Mouse (Mus musculus): Measurements from ENCODE around the gene Chrdl2.
"Not testable (repeated sequence)": the region's sequence is repeated elsewhere in the genome, so short reads cannot be mapped to it uniquely, and the experiment has no call there.

Chrdl2 gene

GRCm38 (mm10) chr7:100036050-100036449, 30.1 kb downstream of the Chrdl2 start:
- no peak for DNase-seq

- DNase-seq, result peak in 1 of 2 experiments; percentile 12
Measured at GRCm38 (mm10) chr7:100036495-100036894, 30.5 kb downstream of the Chrdl2 start.

GRCm38 (mm10) chr7:100042120-100042519, 36.1 kb downstream of the Chrdl2 start:
- DNase-seq, result no peak

- no peak for DNase-seq
Measured at GRCm38 (mm10) chr7:100043096-100043495, 37.1 kb downstream of the Chrdl2 start.

- peak; percentile 17 to 37 for DNase-seq
Measured at GRCm38 (mm10) chr7:100043605-100044031, 37.6 kb downstream of the Chrdl2 start.

GRCm38 (mm10) chr7:100046486-100046885, 40.5 kb downstream of the Chrdl2 start:
- DNase-seq, result peak in 1 of 2 experiments; percentile 28

- no peak for DNase-seq
Measured at GRCm38 (mm10) chr7:100051904-100052303, 45.9 kb downstream of the Chrdl2 start.

- DNase-seq, result not testable (repeated sequence)
Measured at GRCm38 (mm10) chr7:100052991-100053390, 47.0 kb downstream of the Chrdl2 start.

- no peak for DNase-seq
Measured at GRCm38 (mm10) chr7:100073959-100074358, 68.0 kb downstream of the Chrdl2 start.

- no peak for DNase-seq
Measured at GRCm38 (mm10) chr7:100076296-100076695, 70.3 kb downstream of the Chrdl2 start.

- DNase-seq, result no peak
Measured at GRCm38 (mm10) chr7:100077071-100077470, 71.1 kb downstream of the Chrdl2 start.

- DNase-seq, result no peak
Measured at GRCm38 (mm10) chr7:100080087-100080781, 74.3 kb downstream of the Chrdl2 start.

GRCm38 (mm10) chr7:100082836-100083235, 76.9 kb downstream of the Chrdl2 start:
- DNase-seq, result no peak

- no peak for DNase-seq
Measured at GRCm38 (mm10) chr7:100083812-100084211, 77.8 kb downstream of the Chrdl2 start.
